Mouse (Mus musculus) mouse embryonic stem cell (cell line): ENCODE data around the gene Mettl24.

Source experiments
- in situ Hi-C, 2 experiments: fragments of 300-500 bp; cut with MboI; formaldehyde crosslinking; loops; 1 replicate in 1 of 2; 3 replicates in 1 of 2; pipeline ENCODE4 v1.14.3; 2019 to 2020; ENCODE audit warnings: low sequenced_read_pairs in 2 of 2, low pct_unique_long_range_greater_than_20kb in 1 of 2, mixed read lengths in 1 of 2; ENCODE audit not compliant: unreplicated experiment in 1 of 2

The Mettl24 gene

GRCm38 (mm10) chr10:40683092-40683867 lies at the start of gene Mettl24:
Gene Mettl24, plus strand, starts transcription at chr10:40683282.
- in situ Hi-C loops, result no loop called here

GRCm38 (mm10) chr10:40637331-40637730 lies 45.8 kb upstream of the Mettl24 start:
- in situ Hi-C loops, result no loop called here

GRCm38 (mm10) chr10:40638276-40638675 lies 44.8 kb upstream of the Mettl24 start:
- in situ Hi-C loops, result no loop called here

GRCm38 (mm10) chr10:40638823-40639819 lies 44.0 kb upstream of the Mettl24 start:
- in situ Hi-C loops, result no loop called here

- in situ Hi-C loops, result no loop called here
These were observed 42.7 kb upstream of the Mettl24 start for GRCm38 (mm10) chr10:40640406-40640805.

GRCm38 (mm10) chr10:40641901-40642300 lies 41.2 kb upstream of the Mettl24 start:
- in situ Hi-C loops, result no loop called here

GRCm38 (mm10) chr10:40643126-40643525 lies 40.0 kb upstream of the Mettl24 start:
- in situ Hi-C loops, result no loop called here

GRCm38 (mm10) chr10:40644456-40644855 lies 38.6 kb upstream of the Mettl24 start:
- in situ Hi-C loops, result no loop called here

GRCm38 (mm10) chr10:40645346-40645745 lies 37.7 kb upstream of the Mettl24 start:
- in situ Hi-C loops, result no loop called here

GRCm38 (mm10) chr10:40648776-40649175 lies 34.3 kb upstream of the Mettl24 start:
- in situ Hi-C loops, result no loop called here

- in situ Hi-C loops, result no loop called here
These were observed 33.4 kb upstream of the Mettl24 start for GRCm38 (mm10) chr10:40649634-40650033.

- in situ Hi-C loops, result no loop called here
These were observed 31.4 kb upstream of the Mettl24 start for GRCm38 (mm10) chr10:40651676-40652075.

GRCm38 (mm10) chr10:40665270-40665669 lies 17.8 kb upstream of the Mettl24 start:
- in situ Hi-C loops, result no loop called here

- in situ Hi-C loops, result no loop called here
These were observed 16.1 kb upstream of the Mettl24 start for GRCm38 (mm10) chr10:40666943-40667342.

- in situ Hi-C loops, result no loop called here
These were observed 14.4 kb upstream of the Mettl24 start for GRCm38 (mm10) chr10:40668640-40669039.

GRCm38 (mm10) chr10:40672587-40673296 lies 10.3 kb upstream of the Mettl24 start:
- in situ Hi-C loops, result no loop called here

- in situ Hi-C loops, result no loop called here
These were observed 9.8 kb upstream of the Mettl24 start for GRCm38 (mm10) chr10:40673297-40673665.

GRCm38 (mm10) chr10:40674151-40674550 lies 8.9 kb upstream of the Mettl24 start:
- in situ Hi-C loops, result no loop called here

GRCm38 (mm10) chr10:40675921-40676320 lies 7.2 kb upstream of the Mettl24 start:
- in situ Hi-C loops, result no loop called here
